Mouse (Mus musculus): ENCODE data around the gene Kras. TPM values are rescaled to one million over a fixed set of nuclear protein-coding genes. Genes with fewer than 3 reads are reported as not detected.

The Kras gene
- total and polyA plus RNA-seq, 3 experiments, result 5.9 to 32.8 (median 18.8) TPM

DNA sequence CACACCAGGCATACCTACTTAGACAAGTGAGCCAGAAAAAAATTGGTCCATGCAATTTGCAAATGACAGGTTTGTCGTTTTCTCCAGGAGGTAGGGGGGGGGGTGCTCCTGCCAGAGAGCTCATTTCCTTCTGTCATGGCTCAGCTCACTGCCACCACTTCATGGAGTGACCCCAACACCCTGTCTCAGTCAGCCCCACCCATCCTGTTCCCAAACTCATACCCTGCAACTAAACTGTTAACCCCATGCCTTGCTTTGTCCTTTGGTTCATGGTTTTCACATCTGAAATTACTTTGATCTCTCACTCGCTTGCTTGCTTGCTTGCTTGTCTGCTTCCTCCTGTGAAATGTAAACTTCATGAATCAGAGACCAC, 6.6 kb upstream of the Kras start:
- H3K4me1 ChIP-seq (ENCODE audit: control insufficient read depth in 1 of 2, insufficient read depth in 2 of 2), result peaks cover 0 to 14% of the 10 kb centered on the region in 2 experiments; a peak in 2 of 4 replicates
- in situ Hi-C loops (cut with MboI; ENCODE audit: low pct_ligation_motif_present, low pct_unique_long_range_greater_than_20kb, low sequenced_read_pairs), result no loop called here
- no peak for TF ChIP-seq NELFE (IDR thresholded peaks at IDR 0.05; ENCODE audit: low read depth, low read length)
- no peak for TF ChIP-seq MAX (IDR thresholded peaks at IDR 0.05; ENCODE audit: low read length)
- no peak for TF ChIP-seq UBTF (IDR thresholded peaks at IDR 0.05; ENCODE audit: low read depth, low read length)
- TF ChIP-seq ZC3H11A (IDR thresholded peaks at IDR 0.05; ENCODE audit: low read depth, low read length), result no peak
- TF ChIP-seq MEF2A (IDR thresholded peaks at IDR 0.05; ENCODE audit: borderline replicate concordance, low read depth, low read length), result no peak
- TF ChIP-seq CHD1 (IDR thresholded peaks at IDR 0.05; ENCODE audit: low read depth, low read length), result no peak
- no peak for TF ChIP-seq RCOR1 (conservative IDR thresholded peaks at IDR 0.05; ENCODE audit: low read depth, low read length)
- TF ChIP-seq KAT2A (IDR thresholded peaks at IDR 0.05; ENCODE audit: insufficient replicate concordance, low read length), result no peak
- TF ChIP-seq MAFK (IDR thresholded peaks at IDR 0.05; ENCODE audit: insufficient replicate concordance, low read length), result no peak
- no peak for TF ChIP-seq USF1 (IDR thresholded peaks at IDR 0.05; ENCODE audit: low read depth, low read length)
- TF ChIP-seq MAZ (IDR thresholded peaks at IDR 0.05; ENCODE audit: low read depth, low read length), result no peak
- no peak for TF ChIP-seq SIN3A (IDR thresholded peaks at IDR 0.05; ENCODE audit: low read length)
- no peak for TF ChIP-seq POLR2A (IDR thresholded peaks at IDR 0.05; ENCODE audit: low read depth, low read length)
- no peak for TF ChIP-seq POLR2AphosphoS2 (IDR thresholded peaks at IDR 0.05; ENCODE audit: low read depth, low read length)
- TF ChIP-seq ZKSCAN1 (IDR thresholded peaks at IDR 0.05; ENCODE audit: borderline replicate concordance, low read depth, low read length), result no peak
- TF ChIP-seq EP300 (IDR thresholded peaks at IDR 0.05; ENCODE audit: low read length), result no peak
- TF ChIP-seq RAD21 (IDR thresholded peaks at IDR 0.05; ENCODE audit: low read depth, low read length), result no peak
- no peak for TF ChIP-seq TCF12 (IDR thresholded peaks at IDR 0.05; ENCODE audit: low read depth, low read length)

DNA sequence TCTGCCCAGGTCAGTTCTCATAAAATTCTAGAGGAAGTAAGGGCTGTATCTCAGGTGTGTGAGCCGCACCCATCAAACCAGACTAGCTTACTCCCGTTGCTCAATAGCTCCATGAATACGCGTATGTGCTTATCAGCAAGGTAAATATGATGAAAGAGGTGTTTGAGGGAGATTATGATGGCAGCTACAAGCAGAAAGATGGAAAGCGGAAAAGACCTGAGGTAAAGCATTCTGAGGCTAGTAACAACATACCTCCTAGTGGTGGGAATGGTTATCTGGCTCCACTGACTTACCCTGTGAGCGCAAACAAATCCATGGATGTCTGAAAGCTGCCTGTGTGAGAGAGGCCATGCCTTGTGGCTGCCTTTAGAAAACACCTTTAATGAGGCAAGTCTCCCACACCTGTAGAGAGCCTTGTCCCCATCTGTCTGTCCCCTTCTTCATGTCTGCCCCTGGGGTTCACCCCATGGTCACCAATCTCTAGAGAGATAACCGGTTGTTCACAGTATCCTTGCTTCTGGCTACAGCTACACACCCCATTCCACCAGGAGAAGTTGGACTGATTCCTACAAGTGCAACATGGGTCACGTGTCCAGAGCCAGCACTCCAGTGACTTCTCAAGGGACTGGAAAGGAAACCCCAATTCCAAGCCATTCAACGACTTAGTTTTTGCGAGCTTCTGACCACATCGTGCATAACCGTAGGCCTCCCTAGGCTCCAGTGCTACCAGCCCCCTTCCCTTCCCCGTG, 6.1 kb upstream of the Kras start:
- DNase-seq (ENCODE audit: extremely low read depth), result no peak
- Histone ChIP-seq H3K36me3 (replicated peaks in 1 of 2; ENCODE audit: control insufficient read depth in 1 of 2, insufficient read depth in 1 of 2, low read length in 1 of 2) (no peaks in the 10 kb centered on the region), H3K9ac (ENCODE audit: insufficient read depth, low read depth) (no peak overlapping the region), H3K4me3 (replicated peaks in 1 of 3; ENCODE audit: low read depth in 2 of 3, low read length in 2 of 3, poor library complexity in 1 of 3) (no peak overlapping the region), H3K4me1 (ENCODE audit: control insufficient read depth in 1 of 2, insufficient read depth in 2 of 2) (peaks cover 0 to 11% of the 10 kb centered on the region in 2 experiments; a peak in 2 of 4 replicates), H3K4me2 (ENCODE audit: insufficient read depth, low read depth, poor library complexity, severe bottlenecking) (no peak overlapping the region), H3K79me2 (replicated peaks; ENCODE audit: control insufficient read depth, extremely low read depth, insufficient read depth, poor library complexity, severe bottlenecking) (no peaks in the 10 kb centered on the region), H3K27ac (ENCODE audit: insufficient read depth, low read depth) (no peak overlapping the region), H3K9me3 (replicated peaks; ENCODE audit: low read length) (no peaks in the 10 kb centered on the region), H3K27me3 (replicated peaks) (peaks cover 7% of the 10 kb centered on the region)
- in situ Hi-C loops (cut with MboI; ENCODE audit: low pct_ligation_motif_present, low pct_unique_long_range_greater_than_20kb, low sequenced_read_pairs) (no loop called here), dilution Hi-C loops (cut with MboI; ENCODE audit: extremely low pct_ligation_motif_present, extremely low pct_unique_long_range_greater_than_20kb, low sequenced_read_pairs) (no loop called here)
- no peak for TF ChIP-seq UBTF (IDR thresholded peaks at IDR 0.05; ENCODE audit: low read depth, low read length)
- no peak for TF ChIP-seq ZKSCAN1 (IDR thresholded peaks at IDR 0.05; ENCODE audit: borderline replicate concordance, low read depth, low read length)
- TF ChIP-seq ZNF384 (IDR thresholded peaks at IDR 0.05; ENCODE audit: low read depth, low read length), result no peak
- no peak for TF ChIP-seq RCOR1 (conservative IDR thresholded peaks at IDR 0.05; ENCODE audit: low read depth, low read length)
- TF ChIP-seq SMC3 (IDR thresholded peaks at IDR 0.05; ENCODE audit: low read depth, low read length), result no peak

More for the DNA sequence above, 6.6 kb upstream of the Kras start:
- Histone ChIP-seq H3K27ac (ENCODE audit: insufficient read depth, low read depth) (no peak overlapping the region), H3K9me3 (replicated peaks; ENCODE audit: low read length) (no peaks in the 10 kb centered on the region), H3K36me3 (replicated peaks in 1 of 2; ENCODE audit: control insufficient read depth in 1 of 2, insufficient read depth in 1 of 2, low read length in 1 of 2) (no peaks in the 10 kb centered on the region), H3K79me2 (replicated peaks; ENCODE audit: control insufficient read depth, extremely low read depth, insufficient read depth, poor library complexity, severe bottlenecking) (no peaks in the 10 kb centered on the region), H3K9ac (ENCODE audit: insufficient read depth, low read depth) (no peak overlapping the region), H3K4me3 (replicated peaks in 1 of 3; ENCODE audit: low read depth in 2 of 3, low read length in 2 of 3, poor library complexity in 1 of 3) (no peak overlapping the region), H3K27me3 (replicated peaks) (peaks cover 5% of the 10 kb centered on the region), H3K4me2 (ENCODE audit: insufficient read depth, low read depth, poor library complexity, severe bottlenecking) (no peak overlapping the region)
- dilution Hi-C loops (cut with MboI; ENCODE audit: extremely low pct_ligation_motif_present, extremely low pct_unique_long_range_greater_than_20kb, low sequenced_read_pairs), result no loop called here
- no peak for DNase-seq (ENCODE audit: extremely low read depth)

All from CH12.LX (cell line).